Mouse (Mus musculus) left cerebral cortex, adult 18-20 months (tissue): Measurements from ENCODE around the gene Ift43. TPM values are rescaled to one million over a fixed set of nuclear protein-coding genes. Genes with fewer than 3 reads are reported as not detected.
A peak's percentile ranks its signal among the peaks of the same experiment; 100 is the strongest.

Experiments
- DNase-seq, 2 experiments: peaks; one replicate each; pipeline ENCODE4 v3.0.0; 2021 to 2022; ENCODE audit warnings: low spot score in 2 of 2, mixed read lengths in 1 of 2
- total RNA-seq, 2 experiments: library from RNA; stranded (reverse); gene quantifications; 2 replicates each; pipeline ENCODE4 v1.2.3; 2021

The Ift43 gene
- total RNA-seq, 2 experiments from 2014 or later, result 16.1 to 16.4 TPM

- no peak for DNase-seq
Measured at GRCm38 (mm10) chr12:86128122-86128521, 45.8 kb downstream of the Ift43 start.

GRCm38 (mm10) chr12:86129005-86129404 is 46.7 kb downstream of the Ift43 start:
- DNase-seq, result no peak

- DNase-seq, result no peak
Measured at GRCm38 (mm10) chr12:86129696-86130095, 47.4 kb downstream of the Ift43 start.

GRCm38 (mm10) chr12:86132799-86133198 is 50.5 kb downstream of the Ift43 start:
- DNase-seq, result peak; percentile 72 to 81

GRCm38 (mm10) chr12:86135691-86136090 is 53.4 kb downstream of the Ift43 start:
- DNase-seq, result no peak

- no peak for DNase-seq
Measured at GRCm38 (mm10) chr12:86138696-86139095, 56.4 kb downstream of the Ift43 start.

- DNase-seq, result no peak
Measured at GRCm38 (mm10) chr12:86142389-86142788, 60.0 kb downstream of the Ift43 start.

GRCm38 (mm10) chr12:86146246-86146645 is 63.9 kb downstream of the Ift43 start:
- no peak for DNase-seq

- DNase-seq, result no peak
Measured at GRCm38 (mm10) chr12:86148271-86148670, 65.9 kb downstream of the Ift43 start.

GRCm38 (mm10) chr12:86149087-86149486 is 66.7 kb downstream of the Ift43 start:
- DNase-seq, result no peak

GRCm38 (mm10) chr12:86151941-86152340 is 69.6 kb downstream of the Ift43 start:
- DNase-seq, result no peak

GRCm38 (mm10) chr12:86153213-86153957 is 71.0 kb downstream of the Ift43 start:
- no peak for DNase-seq

- DNase-seq, result no peak
Measured at GRCm38 (mm10) chr12:86155176-86155575, 72.8 kb downstream of the Ift43 start.

- DNase-seq, result no peak
Measured at GRCm38 (mm10) chr12:86157166-86157565, 74.8 kb downstream of the Ift43 start.

- peak; percentile 48 to 71 for DNase-seq
Measured at GRCm38 (mm10) chr12:86157894-86158444, 75.6 kb downstream of the Ift43 start.

- DNase-seq, result peak; percentile 63 to 76
Measured at GRCm38 (mm10) chr12:86158689-86159483, 76.5 kb downstream of the Ift43 start.

- no peak for DNase-seq
Measured at GRCm38 (mm10) chr12:86161436-86161835, 79.1 kb downstream of the Ift43 start.

GRCm38 (mm10) chr12:86161942-86162341 is 79.6 kb downstream of the Ift43 start:
- no peak for DNase-seq

- DNase-seq, result no peak
Measured at GRCm38 (mm10) chr12:86162890-86163816, 80.8 kb downstream of the Ift43 start.

- DNase-seq, result no peak
Measured at GRCm38 (mm10) chr12:86166244-86166643, 83.9 kb downstream of the Ift43 start.

- DNase-seq, result no peak
Measured at GRCm38 (mm10) chr12:86167075-86167474, 84.7 kb downstream of the Ift43 start.
